Mouse (Mus musculus): ENCODE results near the gene Miga1.

The Miga1 gene

DNA sequence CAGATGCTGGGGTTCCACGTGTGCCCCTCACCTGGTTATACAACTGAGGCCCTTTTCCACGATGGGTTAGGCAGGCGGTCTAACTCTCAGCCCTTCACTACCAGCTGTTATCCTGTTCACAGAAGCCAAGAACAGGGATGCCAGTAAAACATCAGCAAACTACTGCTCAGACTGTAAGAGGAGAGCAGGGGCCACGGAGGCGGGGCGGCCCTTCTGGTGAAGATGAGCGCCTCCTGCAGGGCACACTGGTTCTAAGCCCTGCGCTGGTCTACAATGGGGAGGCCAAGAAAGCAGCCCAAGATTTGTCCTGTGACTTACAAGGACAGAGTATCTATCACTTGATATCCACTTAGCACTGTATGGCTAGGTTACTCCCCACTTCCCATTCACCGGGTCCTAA, 52.4 kb downstream of the Miga1 start:
- DNase-seq (ENCODE audit: low spot score): no peak

DNA sequence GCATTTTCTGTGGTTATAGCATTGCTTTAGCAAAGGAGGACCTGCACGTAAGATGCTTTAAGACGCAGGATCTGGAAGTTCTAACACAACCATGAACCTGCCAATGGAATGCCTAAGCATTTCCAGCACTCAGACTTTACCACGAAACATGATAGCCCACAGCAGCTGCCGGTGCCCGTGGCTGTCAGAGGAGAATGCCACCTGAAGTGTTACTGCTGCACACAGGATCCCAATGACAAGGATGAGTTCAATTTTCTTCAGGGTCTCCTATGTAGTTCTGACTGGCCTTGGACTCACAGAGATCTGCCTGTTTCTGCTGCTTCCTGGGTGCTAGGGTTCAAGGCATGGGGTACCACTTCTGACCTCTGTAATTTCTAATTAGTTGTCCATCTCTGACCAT, 55.4 kb downstream of the Miga1 start:
- no peak for DNase-seq (ENCODE audit: low spot score)

DNA sequence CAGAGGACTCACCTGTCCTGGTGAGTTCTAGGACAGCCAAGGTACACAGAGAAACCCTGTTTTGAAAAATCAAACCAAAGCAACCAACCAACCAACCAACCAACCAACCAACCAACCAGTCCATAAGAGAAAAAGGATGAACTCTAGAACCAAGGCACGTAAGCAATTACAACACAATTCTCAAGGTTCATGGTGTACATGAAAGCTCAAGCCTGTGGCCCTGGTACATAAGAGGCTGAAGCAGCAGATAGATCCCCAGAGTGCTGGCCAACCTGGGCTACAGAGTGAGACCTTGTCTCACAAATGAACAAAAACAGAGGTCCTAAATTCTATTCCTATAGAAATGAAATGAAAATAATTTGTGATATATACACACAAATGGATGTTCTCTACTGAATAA, 55.9 kb downstream of the Miga1 start:
- no peak for DNase-seq (ENCODE audit: low spot score)

DNA sequence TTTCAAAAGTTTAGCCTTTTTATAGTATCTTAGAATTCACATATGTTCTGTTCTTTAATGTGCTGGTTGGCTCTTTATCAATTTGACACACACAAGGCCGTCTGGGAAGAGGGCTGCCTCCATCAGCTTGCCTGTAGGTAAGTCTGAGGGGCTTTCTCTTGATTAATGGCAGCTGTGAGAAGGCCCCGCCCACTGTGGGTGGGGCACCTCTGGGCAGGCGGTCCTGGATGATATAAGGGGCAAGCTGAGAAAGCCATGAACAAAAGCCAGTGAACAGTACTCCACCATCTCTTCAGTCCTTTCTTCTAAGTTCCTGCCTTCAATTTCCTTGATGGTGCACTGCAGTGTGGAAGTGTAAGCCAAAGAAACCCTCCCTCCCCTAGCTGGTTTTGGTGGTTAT, 58.1 kb downstream of the Miga1 start:
- no peak for DNase-seq (ENCODE audit: low spot score)

DNA sequence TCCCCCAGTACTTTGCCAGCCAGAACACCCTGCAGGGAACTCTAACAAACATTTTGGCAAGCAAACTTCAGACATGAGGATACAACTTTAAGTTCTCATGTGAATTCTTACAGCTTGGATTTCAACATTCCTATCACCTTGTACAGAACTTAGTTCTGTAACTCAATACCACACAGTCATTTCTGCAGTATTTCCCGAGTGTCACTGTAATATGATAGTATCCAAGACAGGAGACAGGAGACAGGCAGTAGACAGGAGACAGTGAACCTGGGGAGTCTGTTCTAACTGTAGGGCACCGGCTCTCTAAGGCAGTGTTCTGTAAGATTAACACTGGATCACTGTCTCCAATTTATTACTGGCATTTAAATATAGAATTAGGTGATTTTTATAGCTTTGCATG, 61.8 kb downstream of the Miga1 start:
- DNase-seq (ENCODE audit: low spot score): no peak

DNA sequence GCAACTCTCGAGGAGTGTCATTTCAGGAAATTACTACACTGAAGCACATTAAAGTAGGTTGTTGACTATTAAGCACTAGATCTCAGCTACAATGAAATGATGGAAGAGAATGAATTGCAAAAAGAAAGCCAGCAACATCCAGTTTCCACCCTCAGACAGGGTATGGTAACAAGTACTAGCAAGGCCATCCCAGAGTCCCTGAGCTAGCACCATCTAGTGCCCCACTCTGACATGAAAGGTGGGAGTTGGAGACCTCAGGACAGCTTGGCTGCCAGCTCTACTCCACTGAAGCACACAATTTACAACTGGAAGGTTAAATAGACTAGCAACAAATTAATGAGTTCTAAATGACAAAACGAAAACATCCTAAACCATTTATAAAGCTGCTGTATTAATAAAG, 62.3 kb downstream of the Miga1 start:
- no peak for DNase-seq (ENCODE audit: low spot score)

DNA sequence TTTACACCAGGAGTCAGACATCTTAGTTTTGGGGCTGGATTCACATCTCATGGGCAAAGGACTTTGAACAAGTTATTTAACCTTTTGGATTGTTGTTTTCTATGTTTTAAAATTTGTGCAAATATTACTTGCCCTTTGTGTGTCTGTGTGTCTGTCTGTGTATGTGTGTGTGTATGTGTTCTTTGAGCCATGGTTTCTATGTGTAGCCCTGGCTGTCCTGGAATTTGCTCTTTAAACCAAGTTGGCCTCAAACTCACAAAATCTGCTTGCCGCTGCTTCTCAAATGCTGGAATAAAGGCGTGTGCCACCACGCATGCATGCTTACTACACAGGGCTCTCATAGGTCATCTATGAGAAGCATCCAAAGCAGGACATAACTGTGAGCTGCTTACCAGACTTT, 63.3 kb downstream of the Miga1 start:
- DNase-seq (ENCODE audit: low spot score): no peak

DNA sequence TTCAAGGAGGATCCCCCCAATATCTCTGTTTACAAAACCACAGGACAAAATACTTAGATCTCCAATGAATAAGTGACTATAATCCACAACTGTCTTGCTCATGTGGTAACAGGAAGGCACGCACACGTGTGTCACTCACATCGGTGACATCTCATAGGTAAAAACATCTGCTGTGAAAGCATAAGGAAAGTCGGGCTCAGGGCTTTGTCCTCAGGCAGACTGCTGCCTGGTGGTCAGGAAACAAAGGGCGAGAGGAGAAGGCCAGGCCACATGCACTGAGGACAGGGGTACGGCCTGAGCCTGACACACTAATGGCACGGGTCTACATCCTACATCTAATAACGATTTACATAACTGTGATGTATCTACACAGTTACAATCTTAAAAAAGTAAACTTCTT, 65.2 kb downstream of the Miga1 start:
- no peak for DNase-seq (ENCODE audit: low spot score)

DNA sequence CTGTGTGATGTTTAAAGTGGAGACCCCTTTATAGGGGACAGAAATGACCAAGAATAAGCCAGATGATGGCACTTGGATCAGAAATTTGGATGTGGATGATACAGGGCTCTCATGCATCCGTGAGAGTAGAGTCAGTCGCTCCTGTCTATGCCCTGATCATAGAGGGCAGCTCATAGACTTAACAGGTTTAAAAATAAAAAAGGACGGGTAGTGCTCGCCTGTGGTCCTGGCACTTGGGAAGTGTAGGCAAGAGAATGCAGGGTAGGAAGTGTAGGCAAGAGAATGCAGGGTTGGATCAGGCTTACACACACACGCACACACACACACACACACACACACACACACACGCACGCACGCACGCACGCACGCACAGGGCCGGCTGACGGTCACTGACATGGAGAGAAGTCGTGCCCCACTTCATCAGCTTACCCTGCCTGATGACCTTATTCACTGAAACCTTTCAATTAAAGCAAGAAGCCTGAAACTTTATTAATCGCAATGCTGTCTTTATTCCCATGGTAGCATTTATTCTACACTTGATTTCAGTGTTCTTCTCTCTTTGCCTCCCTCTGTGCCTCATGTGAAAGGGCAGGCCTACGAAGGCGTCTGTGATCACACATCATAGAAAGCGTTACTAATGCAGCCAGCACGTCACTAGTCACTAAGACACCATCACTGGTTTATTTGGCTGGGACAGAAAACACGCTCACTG, 67.1 kb downstream of the Miga1 start:
- DNase-seq (ENCODE audit: low spot score): no peak

DNA sequence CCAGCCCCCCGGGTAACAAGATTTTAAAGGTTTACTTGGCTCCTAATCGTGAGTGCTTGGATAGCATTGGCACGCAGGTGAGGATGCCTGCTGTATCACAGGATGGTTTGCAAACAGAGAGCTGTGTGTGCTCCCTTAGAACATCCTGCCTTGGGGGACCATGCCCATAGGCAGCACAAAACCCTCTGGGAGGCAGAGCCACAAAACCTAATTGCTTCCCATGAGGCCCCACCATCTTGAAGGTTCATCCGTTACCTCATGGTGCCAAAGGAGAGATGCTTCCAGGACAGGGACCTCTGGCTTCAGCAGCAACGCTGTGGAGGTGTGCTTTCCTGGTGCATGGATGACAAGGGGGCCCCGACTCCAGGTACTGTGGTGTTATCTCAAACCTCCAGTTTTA, 68.3 kb downstream of the Miga1 start:
- no peak for DNase-seq (ENCODE audit: low spot score)

DNA sequence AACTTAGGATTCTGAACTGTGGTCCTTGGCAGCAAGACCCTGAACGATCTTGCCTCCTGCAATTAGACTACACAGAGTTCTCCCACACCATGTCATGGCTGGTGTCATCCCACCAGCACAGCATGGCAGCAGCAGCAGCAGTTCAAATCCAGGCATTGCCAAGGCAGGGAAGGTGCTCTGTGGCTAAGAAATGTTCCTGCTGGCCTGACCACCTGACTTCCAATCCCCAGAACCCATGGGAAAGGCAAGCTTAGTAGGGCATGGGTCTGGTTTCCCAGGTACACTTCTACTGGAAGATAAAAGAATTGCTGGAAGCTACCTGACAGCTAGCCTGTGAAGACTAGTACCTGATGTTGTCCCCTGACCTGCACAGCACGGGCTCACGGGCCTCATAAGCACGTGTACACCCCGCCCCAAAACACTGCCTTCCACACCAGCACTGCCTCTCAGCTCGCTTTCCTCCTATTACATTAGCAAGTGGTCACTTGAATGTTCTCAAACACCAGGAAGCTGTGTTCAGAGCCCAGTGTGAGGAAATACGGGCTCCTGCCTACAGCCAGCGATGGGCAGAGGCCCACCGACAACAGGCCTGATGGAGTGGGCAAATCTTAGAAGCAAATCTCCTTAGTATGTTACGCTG, 69.0 kb downstream of the Miga1 start:
- no peak for DNase-seq (ENCODE audit: low spot score)

DNA sequence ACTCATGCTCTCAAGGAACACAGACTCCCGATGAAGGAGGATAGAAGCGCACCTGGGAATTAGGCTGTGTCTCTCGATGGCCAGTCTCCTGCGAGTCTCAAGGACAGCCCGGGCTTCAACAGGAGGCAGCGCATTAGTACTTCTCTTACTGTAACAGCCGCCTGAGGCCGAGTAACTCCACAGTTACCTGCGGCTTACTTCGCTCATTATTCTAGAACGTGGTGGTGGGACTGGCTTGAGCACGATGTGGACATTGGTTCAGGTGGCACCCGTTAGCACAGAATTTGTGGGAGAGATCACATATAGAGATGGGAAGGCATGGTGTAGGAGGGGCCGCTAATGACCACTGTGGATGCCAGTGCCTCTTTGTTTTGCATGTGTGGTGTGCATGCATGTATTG, 72.1 kb downstream of the Miga1 start:
- no peak for DNase-seq (ENCODE audit: low spot score)

DNA sequence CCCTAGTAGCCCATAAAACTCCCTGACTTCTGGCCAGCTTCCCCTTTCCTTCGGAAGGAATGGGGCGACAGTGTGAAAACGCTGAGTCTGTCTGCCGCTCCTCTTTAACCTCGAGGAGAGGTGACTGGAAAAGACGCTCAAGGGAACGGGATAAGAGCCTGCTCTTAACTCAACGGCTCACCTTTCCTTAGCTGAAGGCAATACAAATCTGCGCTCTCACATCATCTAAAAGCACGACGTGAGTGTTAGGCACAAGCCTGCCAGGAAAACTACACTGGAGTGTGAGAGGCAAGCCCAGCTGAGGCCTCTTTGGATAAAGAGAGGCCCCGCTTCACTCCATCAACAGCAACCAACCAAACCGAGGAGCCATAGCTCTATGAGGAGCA, 74.2 kb downstream of the Miga1 start, which contains the start of gene Nexn:
Nexn (minus strand) TSS at position 315 of the 386 bp plus-strand sequence.
- no peak for DNase-seq (ENCODE audit: low spot score)

DNA sequence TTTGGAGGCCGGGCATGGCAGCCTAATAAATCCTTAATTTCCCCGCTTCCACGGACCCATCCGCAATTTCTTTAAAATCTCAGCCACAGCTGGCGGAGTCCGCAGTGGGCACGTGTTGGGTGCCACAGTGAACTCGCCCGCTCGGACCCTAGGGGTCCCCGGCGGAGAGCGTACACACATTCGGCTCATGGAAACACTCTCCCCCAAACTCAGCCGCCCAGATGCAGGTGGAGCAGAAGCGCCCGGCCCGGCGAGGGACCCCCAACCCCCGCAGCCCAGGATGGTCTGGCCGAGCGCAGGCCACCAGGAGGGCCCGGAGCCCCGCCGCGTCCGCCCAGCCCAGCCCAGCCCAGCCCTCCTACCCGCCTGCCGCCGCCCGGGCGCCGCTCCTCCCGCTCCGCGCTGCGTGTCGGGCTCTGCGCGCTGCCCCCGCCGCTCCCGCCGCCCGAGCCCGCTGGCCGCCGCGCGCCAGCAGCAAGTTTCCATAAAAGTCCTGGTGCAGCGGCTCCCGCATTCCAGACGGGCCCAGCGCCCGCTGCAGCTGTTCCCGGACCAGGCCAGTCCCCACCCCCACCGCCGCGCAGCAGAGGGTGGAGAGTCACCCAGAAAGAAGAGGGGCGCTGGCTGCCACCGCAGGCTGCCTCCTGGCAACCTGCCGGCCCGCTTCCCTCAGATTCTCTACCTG, 74.7 kb downstream of the Miga1 start:
- peak; percentile 59 for DNase-seq (ENCODE audit: low spot score)

DNA sequence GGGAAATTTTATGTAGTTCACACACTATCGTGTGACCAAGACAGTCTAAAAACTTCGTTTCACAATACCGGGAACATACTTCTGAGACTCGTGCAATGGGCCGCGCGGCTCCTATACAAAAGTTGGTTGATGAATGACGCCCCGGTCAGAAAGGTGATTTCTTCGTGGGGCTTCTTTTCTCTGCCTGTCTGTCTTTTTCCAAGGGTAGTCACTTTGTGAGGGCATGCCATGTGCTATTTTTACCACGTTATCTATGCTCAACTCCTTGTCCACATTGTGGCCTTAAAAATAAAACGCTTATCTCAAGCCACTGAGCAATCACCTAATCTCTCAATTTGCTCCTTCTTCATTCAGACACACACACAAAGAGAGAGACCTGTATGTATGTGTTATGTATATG, 75.4 kb downstream of the Miga1 start:
- DNase-seq (ENCODE audit: low spot score): no peak

DNA sequence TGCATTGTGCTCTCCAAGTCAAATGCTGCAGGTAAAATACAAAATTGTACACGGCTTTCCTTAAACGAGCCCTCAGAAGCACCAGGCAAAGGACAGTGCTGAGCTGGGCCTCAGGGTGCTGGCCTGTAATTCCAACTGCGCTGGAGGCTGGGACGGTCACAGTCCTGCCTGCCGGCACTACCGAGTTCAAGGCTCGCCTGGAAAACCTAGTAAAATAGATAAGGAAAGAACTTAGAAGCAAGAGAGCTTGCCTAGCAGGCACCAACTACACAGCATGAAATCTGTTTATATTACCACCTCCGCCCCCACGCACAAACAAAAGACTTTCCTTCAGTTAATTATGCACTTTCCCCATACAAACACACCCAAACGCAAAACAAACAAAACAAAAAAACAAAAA, 75.8 kb downstream of the Miga1 start:
- no peak for DNase-seq (ENCODE audit: low spot score)

DNA sequence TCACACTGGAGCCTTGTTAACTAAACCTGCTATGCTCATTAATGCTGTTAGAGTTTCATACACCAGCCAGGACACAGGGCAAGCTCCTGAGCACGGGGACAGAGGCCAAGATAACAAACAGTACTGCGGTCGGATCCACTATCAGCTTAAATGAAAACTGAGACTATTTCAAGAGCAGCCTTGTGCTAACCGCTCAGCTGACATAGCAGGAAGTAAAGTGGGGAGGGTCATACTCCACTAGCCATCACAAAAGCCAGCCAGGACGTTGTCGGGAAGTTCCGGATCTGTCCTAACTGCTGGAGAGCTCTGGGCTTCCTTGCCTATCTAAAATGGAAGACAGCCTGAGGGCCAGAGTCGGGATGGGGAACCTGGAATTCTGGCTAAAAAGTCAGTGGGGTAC, 78.3 kb downstream of the Miga1 start:
- no peak for DNase-seq (ENCODE audit: low spot score)

DNA sequence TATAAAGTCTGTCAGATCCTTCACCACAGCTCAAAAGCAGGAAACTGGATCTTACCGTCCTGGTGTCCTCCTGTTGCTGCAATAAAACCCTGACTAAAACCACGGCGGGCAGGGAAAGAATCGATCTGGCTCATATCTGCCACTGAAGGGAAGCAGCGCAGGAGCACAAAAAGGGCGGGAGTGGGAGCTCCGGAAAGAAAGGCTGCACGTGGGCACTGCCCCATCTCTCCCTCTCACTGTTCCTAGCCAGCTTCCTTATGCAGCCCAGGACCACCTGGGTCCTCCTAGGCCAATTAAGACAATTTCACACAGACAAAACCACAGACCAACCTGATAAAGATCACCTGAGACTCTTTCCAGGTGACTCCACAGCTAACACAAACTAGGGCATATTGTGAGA, 78.8 kb downstream of the Miga1 start:
- no peak for DNase-seq (ENCODE audit: low spot score)

DNA sequence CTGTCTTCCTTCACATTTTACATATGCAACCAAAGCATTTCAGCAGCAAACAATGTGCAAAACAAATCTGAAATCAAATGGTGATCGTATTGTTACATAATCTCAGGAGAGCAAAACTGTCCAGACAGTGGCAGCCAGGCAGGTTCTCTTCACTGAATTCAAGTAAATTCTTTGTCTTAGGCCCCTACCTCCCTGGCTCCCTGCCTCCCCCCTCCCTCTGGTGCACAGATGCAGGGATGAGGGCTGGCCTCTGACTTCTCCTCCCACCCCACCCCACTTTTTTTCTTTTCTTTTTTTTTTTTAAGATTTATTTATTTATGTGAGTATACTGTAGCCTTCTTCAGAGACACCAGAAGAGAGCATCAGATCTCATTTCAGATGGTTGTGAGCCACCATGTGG, 79.8 kb downstream of the Miga1 start:
- DNase-seq (ENCODE audit: low spot score): no peak

DNA sequence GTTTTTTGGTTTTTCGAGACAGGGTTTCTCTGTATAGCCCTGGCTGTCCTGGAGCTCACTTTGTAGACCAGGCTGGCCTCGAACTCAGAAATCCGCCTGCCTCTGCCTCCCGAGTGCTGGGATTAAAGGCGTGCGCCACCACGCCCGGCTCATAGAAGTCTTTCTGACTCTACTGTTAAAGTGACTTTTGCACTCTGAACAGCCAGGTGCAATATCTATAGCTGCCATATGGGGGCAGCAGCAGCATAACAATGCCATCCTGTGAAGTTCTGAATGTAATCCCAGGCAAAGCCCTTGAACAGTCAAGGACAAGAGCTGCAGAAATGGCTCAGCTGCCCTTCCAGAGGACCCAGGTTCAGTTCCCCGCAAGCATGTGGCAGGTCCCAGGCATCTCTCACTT, 80.8 kb downstream of the Miga1 start:
- DNase-seq (ENCODE audit: low spot score): peak; percentile 49

DNA sequence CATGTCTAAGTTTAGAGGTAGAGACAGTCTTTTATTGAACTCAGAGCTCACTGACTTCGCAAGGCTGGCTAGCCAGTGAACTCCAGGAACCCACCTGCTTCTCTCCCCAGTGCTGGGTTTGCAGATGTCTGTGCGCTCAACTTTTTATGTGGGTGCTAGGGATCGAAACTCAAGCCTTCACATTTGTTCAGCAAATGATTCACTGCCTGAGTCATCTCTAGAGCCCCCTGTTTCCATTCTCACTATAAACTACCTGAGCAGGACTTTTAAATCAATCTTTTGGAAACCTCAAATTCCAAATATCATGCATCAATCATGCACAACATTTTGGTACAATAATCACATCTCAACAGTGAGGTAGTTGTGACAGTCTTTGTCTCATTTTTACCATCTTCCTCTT, 82.7 kb downstream of the Miga1 start:
- no peak for DNase-seq (ENCODE audit: low spot score)

DNA sequence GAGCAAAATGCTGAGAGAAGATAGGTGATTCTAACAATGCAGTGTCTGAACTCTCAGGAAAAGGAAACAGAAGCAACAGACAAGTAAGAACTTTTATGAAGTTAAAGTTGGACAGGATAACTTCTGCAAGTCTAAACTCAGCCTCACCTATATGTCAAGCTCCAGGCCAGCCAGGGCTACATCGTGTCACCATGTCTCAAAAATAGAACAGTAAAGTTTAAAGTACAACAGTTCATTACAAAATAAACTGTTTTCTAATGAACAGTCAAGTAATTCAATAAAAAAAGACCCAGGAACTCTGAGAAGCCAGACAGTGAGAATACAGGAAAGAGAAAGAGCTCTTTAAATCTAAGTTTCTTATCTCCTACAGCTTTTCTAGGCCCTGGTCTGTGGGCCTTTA, 89.7 kb downstream of the Miga1 start:
- DNase-seq (ENCODE audit: low spot score): no peak

DNA sequence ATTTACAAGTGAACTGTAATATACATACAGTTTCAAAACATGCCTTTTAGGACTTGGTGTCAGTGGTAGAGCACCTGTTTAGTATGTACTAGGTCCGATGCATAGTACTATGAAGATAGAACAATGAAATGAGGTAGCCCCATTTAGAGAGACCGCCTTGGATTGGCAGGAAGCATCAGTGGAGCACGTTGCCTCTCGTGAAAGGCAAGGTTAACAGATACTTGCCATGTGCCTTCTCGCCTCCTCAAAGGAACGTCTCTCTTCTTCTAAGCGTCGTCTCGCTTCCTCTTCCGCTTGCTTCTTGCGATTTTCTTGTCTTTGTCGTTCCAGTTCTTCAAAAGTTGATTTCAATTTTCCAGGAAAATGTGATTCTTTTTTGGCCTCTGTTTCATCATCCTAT, 92.5 kb downstream of the Miga1 start:
- DNase-seq (ENCODE audit: low spot score): no peak

Data from ovary, adult 18-20 months (tissue).